Mouse (Mus musculus): ENCODE results near the gene Atat1. TPM values are rescaled to one million over a fixed set of nuclear protein-coding genes. Genes with fewer than 3 reads are reported as not detected.

Atat1 gene
- total RNA-seq, 1 experiment: 12.9 TPM

GRCm38 (mm10) chr17:35907609-35908008 is 2.3 kb downstream of the Atat1 start:
- Histone ChIP-seq H3K9me3 (ENCODE audit: control insufficient read depth, insufficient read depth, low read depth, low read length) (no peaks in the 10 kb centered on the region), H3K9ac (ENCODE audit: insufficient read depth, low read depth, low read length, poor library complexity, severe bottlenecking) (no peak overlapping the region), H3K4me1 (ENCODE audit: control insufficient read depth in 2 of 2, insufficient read depth in 2 of 2, low read length in 2 of 2, poor library complexity in 1 of 2) (peaks cover 0 to 7% of the 10 kb centered on the region in 2 experiments; a peak in 1 of 4 replicates), H3K36me3 (ENCODE audit: control insufficient read depth, insufficient read depth, low read length, poor library complexity, severe bottlenecking) (peaks cover 11% of the 10 kb centered on the region), H3K27ac (ENCODE audit: insufficient read depth, low read depth, low read length, poor library complexity, severe bottlenecking) (no peak overlapping the region), H3K4me3 (ENCODE audit: insufficient read depth in 1 of 2, low read depth in 1 of 2, low read length in 2 of 2, poor library complexity in 1 of 2, severe bottlenecking in 1 of 2) (no peak overlapping the region)
- no peak for DNase-seq (ENCODE audit: low read depth, low spot score)
- no peak for TF ChIP-seq MAFK (IDR thresholded peaks at IDR 0.05; ENCODE audit: insufficient read depth, low read depth, low read length)
- no peak for TF ChIP-seq HCFC1 (IDR thresholded peaks at IDR 0.05; ENCODE audit: borderline replicate concordance, insufficient read depth, low read length)
- no peak for TF ChIP-seq ZC3H11A (IDR thresholded peaks at IDR 0.05; ENCODE audit: borderline replicate concordance, low read depth, low read length)
- in situ Hi-C loops (cut with MboI; ENCODE audit: low sequenced_read_pairs in 2 of 2, unreplicated experiment in 2 of 2): no loop called here

DNA sequence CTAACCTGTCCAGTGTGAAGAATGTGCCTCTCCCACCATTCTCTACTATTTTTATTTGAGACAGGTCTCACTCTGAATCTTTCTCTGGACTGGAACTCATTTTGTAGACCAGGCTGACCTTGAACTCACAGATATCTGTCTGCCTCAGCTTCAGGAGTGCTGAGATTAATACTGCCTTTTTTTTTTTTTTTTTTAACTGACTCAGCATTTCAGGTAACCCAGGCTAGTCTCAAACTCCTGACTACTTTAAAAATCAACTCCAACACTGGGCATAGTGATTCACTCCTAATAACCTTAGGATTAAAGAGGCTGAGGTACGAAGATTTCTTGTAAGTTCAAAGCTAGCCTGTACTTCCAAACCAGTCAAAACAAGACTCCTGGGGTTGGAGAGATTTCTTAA is 4.3 kb downstream of the Atat1 start:
- Histone ChIP-seq H3K36me3 (ENCODE audit: control insufficient read depth, insufficient read depth, low read length, poor library complexity, severe bottlenecking) (peaks cover 2% of the 10 kb centered on the region; the same call in 1 of the 2 replicates), H3K4me1 (ENCODE audit: control insufficient read depth in 2 of 2, insufficient read depth in 2 of 2, low read length in 2 of 2, poor library complexity in 1 of 2) (peaks cover 0 to 10% of the 10 kb centered on the region in 2 experiments; a peak in 2 of 4 replicates), H3K9ac (ENCODE audit: insufficient read depth, low read depth, low read length, poor library complexity, severe bottlenecking) (no peak overlapping the region), H3K9me3 (ENCODE audit: control insufficient read depth, insufficient read depth, low read depth, low read length) (no peaks in the 10 kb centered on the region), H3K4me3 (ENCODE audit: insufficient read depth in 1 of 2, low read depth in 1 of 2, low read length in 2 of 2, poor library complexity in 1 of 2, severe bottlenecking in 1 of 2) (no peak overlapping the region), H3K27ac (ENCODE audit: insufficient read depth, low read depth, low read length, poor library complexity, severe bottlenecking) (no peak overlapping the region)
- DNase-seq (ENCODE audit: low read depth, low spot score): no peak
- TF ChIP-seq CHD2 (IDR thresholded peaks at IDR 0.05; ENCODE audit: low read depth, low read length): no peak
- TF ChIP-seq MAFK (IDR thresholded peaks at IDR 0.05; ENCODE audit: insufficient read depth, low read depth, low read length): peak; percentile 51; the same call in 1 of the 2 replicates
- in situ Hi-C loops (cut with MboI; ENCODE audit: low sequenced_read_pairs in 2 of 2, unreplicated experiment in 2 of 2): no loop called here

GRCm38 (mm10) chr17:35903992-35904355 is 5.9 kb downstream of the Atat1 start:
- DNase-seq (ENCODE audit: low read depth, low spot score): no peak
- TF ChIP-seq ZNF384 (IDR thresholded peaks at IDR 0.05; ENCODE audit: low read depth, low read length): no peak
- Histone ChIP-seq H3K9me3 (ENCODE audit: control insufficient read depth, insufficient read depth, low read depth, low read length) (no peaks in the 10 kb centered on the region), H3K27ac (ENCODE audit: insufficient read depth, low read depth, low read length, poor library complexity, severe bottlenecking) (no peak overlapping the region), H3K4me3 (ENCODE audit: insufficient read depth in 1 of 2, low read depth in 1 of 2, low read length in 2 of 2, poor library complexity in 1 of 2, severe bottlenecking in 1 of 2) (no peak overlapping the region), H3K36me3 (ENCODE audit: control insufficient read depth, insufficient read depth, low read length, poor library complexity, severe bottlenecking) (no peaks in the 10 kb centered on the region), H3K4me1 (ENCODE audit: control insufficient read depth in 2 of 2, insufficient read depth in 2 of 2, low read length in 2 of 2, poor library complexity in 1 of 2) (peaks cover 0 to 5% of the 10 kb centered on the region in 2 experiments; a peak in 2 of 4 replicates), H3K9ac (ENCODE audit: insufficient read depth, low read depth, low read length, poor library complexity, severe bottlenecking) (no peak overlapping the region)
- in situ Hi-C loops (cut with MboI; ENCODE audit: low sequenced_read_pairs in 2 of 2, unreplicated experiment in 2 of 2): no loop called here

DNA sequence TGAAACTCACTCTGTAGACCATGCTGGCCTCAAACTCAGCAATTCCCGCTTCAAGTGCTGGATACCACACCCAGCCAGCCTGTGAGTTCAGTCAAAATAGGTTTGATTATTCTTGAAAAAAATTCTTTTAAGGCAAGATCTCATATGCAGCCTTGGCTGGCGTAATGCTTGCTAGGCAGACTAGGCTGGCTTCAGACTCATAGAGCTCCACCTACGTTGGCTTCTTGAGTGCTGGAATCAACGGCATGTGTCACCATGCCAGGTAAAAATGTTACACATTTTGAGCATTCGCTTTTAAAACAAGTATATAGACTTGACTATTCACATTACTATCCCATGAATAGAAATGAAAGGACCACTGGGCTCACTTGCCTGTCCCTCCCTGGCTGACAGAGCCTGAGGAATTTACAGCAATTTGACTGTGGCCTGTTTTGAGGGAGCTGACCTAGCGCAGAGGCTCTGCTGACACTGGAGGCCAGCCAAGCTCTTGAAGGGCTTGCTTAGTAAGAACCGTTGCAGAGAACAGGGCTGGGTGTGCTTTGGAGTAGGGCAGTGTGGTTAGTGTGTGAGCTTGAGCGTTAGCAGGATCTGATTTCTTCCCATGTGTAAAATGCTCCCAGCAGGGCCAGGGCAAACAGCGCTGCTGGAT is 6.4 kb downstream of the Atat1 start:
- Histone ChIP-seq H3K4me3 (ENCODE audit: insufficient read depth in 1 of 2, low read depth in 1 of 2, low read length in 2 of 2, poor library complexity in 1 of 2, severe bottlenecking in 1 of 2) (no peak overlapping the region), H3K9ac (ENCODE audit: insufficient read depth, low read depth, low read length, poor library complexity, severe bottlenecking) (no peak overlapping the region), H3K27ac (ENCODE audit: insufficient read depth, low read depth, low read length, poor library complexity, severe bottlenecking) (no peak overlapping the region), H3K4me1 (ENCODE audit: control insufficient read depth in 2 of 2, insufficient read depth in 2 of 2, low read length in 2 of 2, poor library complexity in 1 of 2) (peaks cover 0 to 3% of the 10 kb centered on the region in 2 experiments; a peak in 1 of 4 replicates), H3K9me3 (ENCODE audit: control insufficient read depth, insufficient read depth, low read depth, low read length) (no peaks in the 10 kb centered on the region), H3K36me3 (ENCODE audit: control insufficient read depth, insufficient read depth, low read length, poor library complexity, severe bottlenecking) (no peaks in the 10 kb centered on the region)
- in situ Hi-C loops (cut with MboI; ENCODE audit: low sequenced_read_pairs in 2 of 2, unreplicated experiment in 2 of 2): no loop called here
- DNase-seq (ENCODE audit: low read depth, low spot score): no peak
- TF ChIP-seq MAFK (IDR thresholded peaks at IDR 0.05; ENCODE audit: insufficient read depth, low read depth, low read length): no peak
- no peak for TF ChIP-seq CHD2 (IDR thresholded peaks at IDR 0.05; ENCODE audit: low read depth, low read length)
- no peak for TF ChIP-seq ZNF384 (IDR thresholded peaks at IDR 0.05; ENCODE audit: low read depth, low read length)
- TF ChIP-seq HCFC1 (IDR thresholded peaks at IDR 0.05; ENCODE audit: borderline replicate concordance, insufficient read depth, low read length): no peak
- TF ChIP-seq ZC3H11A (IDR thresholded peaks at IDR 0.05; ENCODE audit: borderline replicate concordance, low read depth, low read length): no peak

- H3K36me3 ChIP-seq (ENCODE audit: control insufficient read depth, insufficient read depth, low read length, poor library complexity, severe bottlenecking): no peaks in the 10 kb centered on the region
- no peak for DNase-seq (ENCODE audit: low read depth, low spot score)
- in situ Hi-C loops (cut with MboI; ENCODE audit: low sequenced_read_pairs in 2 of 2, unreplicated experiment in 2 of 2): no loop called here
These were observed 9.2 kb downstream of the Atat1 start for GRCm38 (mm10) chr17:35900636-35901035.

More at GRCm38 (mm10) chr17:35900636-35901035, 9.2 kb downstream of the Atat1 start:
- H3K4me3 ChIP-seq (ENCODE audit: insufficient read depth in 1 of 2, low read depth in 1 of 2, low read length in 2 of 2, poor library complexity in 1 of 2, severe bottlenecking in 1 of 2): no peak overlapping the region
- H3K27ac ChIP-seq (ENCODE audit: insufficient read depth, low read depth, low read length, poor library complexity, severe bottlenecking): no peak overlapping the region
- no peaks in the 10 kb centered on the region for H3K9me3 ChIP-seq (ENCODE audit: control insufficient read depth, insufficient read depth, low read depth, low read length)
- H3K4me1 ChIP-seq (ENCODE audit: control insufficient read depth in 2 of 2, insufficient read depth in 2 of 2, low read length in 2 of 2, poor library complexity in 1 of 2): peaks cover 0 to 3% of the 10 kb centered on the region in 2 experiments; a peak in 2 of 4 replicates
- no peak overlapping the region for H3K9ac ChIP-seq (ENCODE audit: insufficient read depth, low read depth, low read length, poor library complexity, severe bottlenecking)
- TF ChIP-seq HCFC1 (IDR thresholded peaks at IDR 0.05; ENCODE audit: borderline replicate concordance, insufficient read depth, low read length): no peak
- TF ChIP-seq CHD2 (IDR thresholded peaks at IDR 0.05; ENCODE audit: low read depth, low read length): no peak
- no peak for TF ChIP-seq ZNF384 (IDR thresholded peaks at IDR 0.05; ENCODE audit: low read depth, low read length)
- TF ChIP-seq MAFK (IDR thresholded peaks at IDR 0.05; ENCODE audit: insufficient read depth, low read depth, low read length): no peak
- TF ChIP-seq ZC3H11A (IDR thresholded peaks at IDR 0.05; ENCODE audit: borderline replicate concordance, low read depth, low read length): no peak

Data from ES-E14 (cell line).